Mouse (Mus musculus): Measurements from ENCODE around the gene Lsamp. TPM values are rescaled to one million over a fixed set of nuclear protein-coding genes. Genes with fewer than 3 reads are reported as not detected.

The Lsamp gene
- polyA plus RNA-seq, 1 experiment from 2014 or later: 0.95 TPM

DNA sequence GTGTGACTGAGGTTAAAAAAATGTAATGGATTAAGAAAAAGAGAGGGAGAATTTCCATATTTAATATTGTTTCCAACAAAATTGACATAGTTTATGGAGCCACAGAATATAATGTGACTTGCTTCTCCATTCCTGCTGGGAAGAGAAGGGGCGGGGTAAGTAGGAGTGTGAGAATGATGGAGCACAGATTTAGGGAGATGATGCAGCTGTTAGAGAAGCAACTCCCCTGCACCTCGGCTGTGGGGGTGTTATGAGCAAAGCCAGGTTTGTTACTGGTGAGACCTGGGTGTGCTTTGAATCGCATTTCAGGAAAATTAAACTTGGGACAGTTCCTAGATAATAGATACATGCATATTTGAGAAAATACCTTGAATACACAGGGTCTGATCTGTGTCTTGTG lies 987.2 kb downstream of the Lsamp start:
- Histone ChIP-seq H3K27ac (ENCODE audit: low read depth) (no peak overlapping the region), H3K4me2 (no peak overlapping the region), H3K9ac (no peak overlapping the region), H3K4me3 (ENCODE audit: low read depth, low read length) (no peak overlapping the region), H3K27me3 (ENCODE audit: insufficient read depth, low read length) (no peaks in the 10 kb centered on the region), H3K9me3 (ENCODE audit: low read depth, low read length) (no peaks in the 10 kb centered on the region), H3K4me1 (ENCODE audit: insufficient read depth) (no peaks in the 10 kb centered on the region), H3K36me3 (ENCODE audit: insufficient read depth) (no peaks in the 10 kb centered on the region)
- TF ChIP-seq CTCF (IDR thresholded peaks at IDR 0.05; ENCODE audit: low read depth): no peak
- DNase-seq (no peak), ATAC-seq (ENCODE audit: insufficient read depth) (no peak)
- 50% methylated on average over 3 of the region's 3 CpGs for WGBS

DNA sequence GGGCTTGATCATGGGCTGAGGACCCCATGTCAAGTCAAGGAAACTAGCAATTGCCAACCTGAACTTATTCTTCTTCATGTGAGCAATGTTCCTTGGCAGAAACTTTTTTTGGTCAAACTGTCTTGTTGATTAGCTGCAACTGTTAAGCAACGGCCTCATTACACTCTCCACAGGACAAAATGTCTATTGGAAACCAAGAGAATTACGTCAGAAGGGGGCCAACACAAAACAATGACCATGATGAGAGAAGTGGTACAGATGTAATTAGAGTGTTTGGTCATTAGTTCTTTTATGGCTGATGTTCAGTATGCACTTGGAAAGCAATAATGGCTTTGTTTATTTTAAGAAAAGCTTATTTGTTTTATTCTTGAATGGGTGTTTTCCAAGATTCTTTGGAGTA lies 989.9 kb downstream of the Lsamp start:
- H3K4me1 ChIP-seq (ENCODE audit: insufficient read depth): no peaks in the 10 kb centered on the region
- H3K4me2 ChIP-seq: no peak overlapping the region
- WGBS: 53% methylated on average over 2 of the region's 2 CpGs
- H3K9me3 ChIP-seq (ENCODE audit: low read depth, low read length): no peaks in the 10 kb centered on the region
- no peak overlapping the region for H3K4me3 ChIP-seq (ENCODE audit: low read depth, low read length)
- TF ChIP-seq CTCF (IDR thresholded peaks at IDR 0.05; ENCODE audit: low read depth): no peak
- H3K27ac ChIP-seq (ENCODE audit: low read depth): no peak overlapping the region
- no peaks in the 10 kb centered on the region for H3K27me3 ChIP-seq (ENCODE audit: insufficient read depth, low read length)
- DNase-seq (no peak), ATAC-seq (ENCODE audit: insufficient read depth) (no peak)
- no peaks in the 10 kb centered on the region for H3K36me3 ChIP-seq (ENCODE audit: insufficient read depth)
- no peak overlapping the region for H3K9ac ChIP-seq

DNA sequence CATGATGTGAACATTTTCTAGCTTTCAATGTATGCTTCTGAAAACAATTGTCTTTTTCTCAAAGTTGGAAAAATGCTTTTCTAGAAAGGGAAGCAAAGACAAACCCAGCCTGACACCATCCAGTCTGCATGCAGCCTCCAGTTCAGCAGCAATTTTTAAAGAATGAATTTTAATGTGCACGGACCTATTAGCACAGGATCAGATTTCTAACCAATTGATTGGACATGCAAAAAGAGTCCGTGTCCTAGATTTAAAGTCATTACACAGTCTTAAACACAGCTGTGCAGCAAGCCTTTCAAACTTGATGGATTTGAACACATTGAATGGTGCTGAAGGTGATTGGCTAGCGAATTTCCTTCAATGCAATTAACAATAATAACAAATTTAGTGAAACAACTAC lies 998.9 kb downstream of the Lsamp start:
- Histone ChIP-seq H3K9ac (no peak overlapping the region), H3K27ac (ENCODE audit: low read depth) (no peak overlapping the region), H3K4me2 (no peak overlapping the region), H3K4me1 (ENCODE audit: insufficient read depth) (no peaks in the 10 kb centered on the region), H3K4me3 (ENCODE audit: low read depth, low read length) (no peak overlapping the region), H3K36me3 (ENCODE audit: insufficient read depth) (no peaks in the 10 kb centered on the region), H3K27me3 (ENCODE audit: insufficient read depth, low read length) (no peaks in the 10 kb centered on the region), H3K9me3 (ENCODE audit: low read depth, low read length) (no peaks in the 10 kb centered on the region)
- ATAC-seq (ENCODE audit: insufficient read depth): no peak
- no peak for TF ChIP-seq CTCF (IDR thresholded peaks at IDR 0.05; ENCODE audit: low read depth)
- 52% methylated on average over 3 of the region's 3 CpGs for WGBS
- DNase-seq: no peak

DNA sequence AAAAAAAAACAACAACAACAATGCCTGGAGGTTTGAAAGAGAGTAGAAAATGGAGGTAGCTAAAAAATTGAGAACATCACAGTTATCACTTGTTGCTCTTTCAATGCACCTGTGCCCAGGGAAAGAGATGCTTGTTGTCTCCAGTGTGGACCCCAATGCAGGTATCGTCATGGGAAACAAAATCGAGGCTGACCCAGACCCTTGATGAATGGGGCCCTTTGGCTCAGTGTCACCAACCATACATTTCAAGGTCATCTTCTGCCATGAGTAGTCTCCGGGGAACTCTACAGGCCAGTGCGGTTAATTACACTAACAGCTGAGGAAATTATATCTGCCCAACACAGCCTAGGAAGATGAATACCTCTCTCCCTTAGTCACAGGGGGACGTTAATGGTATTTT lies 1023.4 kb downstream of the Lsamp start:
- no peaks in the 10 kb centered on the region for H3K9me3 ChIP-seq (ENCODE audit: low read depth, low read length)
- H3K27ac ChIP-seq (ENCODE audit: low read depth): no peak overlapping the region
- ATAC-seq (ENCODE audit: insufficient read depth): no peak
- no peak overlapping the region for H3K4me2 ChIP-seq
- no peak for DNase-seq
- H3K36me3 ChIP-seq (ENCODE audit: insufficient read depth): no peaks in the 10 kb centered on the region
- H3K4me1 ChIP-seq (ENCODE audit: insufficient read depth): no peaks in the 10 kb centered on the region
- TF ChIP-seq CTCF (IDR thresholded peaks at IDR 0.05; ENCODE audit: low read depth): no peak
- WGBS: 70% methylated on average over 5 of the region's 5 CpGs
- H3K9ac ChIP-seq: no peak overlapping the region
- H3K27me3 ChIP-seq (ENCODE audit: insufficient read depth, low read length): no peaks in the 10 kb centered on the region
- H3K4me3 ChIP-seq (ENCODE audit: low read depth, low read length): no peak overlapping the region

DNA sequence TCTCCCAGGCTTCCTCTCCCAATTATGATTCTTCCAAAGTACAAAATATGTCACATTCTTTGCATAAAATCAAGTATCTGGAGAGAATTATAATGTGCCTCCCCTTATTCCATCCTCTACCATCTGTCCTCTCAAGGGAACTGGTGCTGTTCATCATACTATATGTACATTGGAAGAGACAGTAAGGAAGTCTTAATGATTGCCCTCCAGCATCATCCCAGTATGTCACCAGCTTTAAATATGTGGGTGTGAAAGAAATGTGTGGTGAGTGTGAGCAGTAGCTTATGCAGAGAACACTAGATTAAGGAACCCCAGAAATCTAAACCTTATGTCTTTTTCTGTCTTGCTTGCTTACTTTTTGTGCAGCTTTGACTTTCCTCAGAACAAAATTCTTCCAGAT lies 1050.6 kb downstream of the Lsamp start:
- Histone ChIP-seq H3K4me2 (no peak overlapping the region), H3K27ac (ENCODE audit: low read depth) (no peak overlapping the region), H3K36me3 (ENCODE audit: insufficient read depth) (no peaks in the 10 kb centered on the region), H3K9me3 (ENCODE audit: low read depth, low read length) (no peaks in the 10 kb centered on the region), H3K4me1 (ENCODE audit: insufficient read depth) (no peaks in the 10 kb centered on the region), H3K4me3 (ENCODE audit: low read depth, low read length) (no peak overlapping the region), H3K27me3 (ENCODE audit: insufficient read depth, low read length) (no peaks in the 10 kb centered on the region), H3K9ac (no peak overlapping the region)
- no peak for TF ChIP-seq CTCF (IDR thresholded peaks at IDR 0.05; ENCODE audit: low read depth)
- ATAC-seq (ENCODE audit: insufficient read depth) (no peak), DNase-seq (no peak)

DNA sequence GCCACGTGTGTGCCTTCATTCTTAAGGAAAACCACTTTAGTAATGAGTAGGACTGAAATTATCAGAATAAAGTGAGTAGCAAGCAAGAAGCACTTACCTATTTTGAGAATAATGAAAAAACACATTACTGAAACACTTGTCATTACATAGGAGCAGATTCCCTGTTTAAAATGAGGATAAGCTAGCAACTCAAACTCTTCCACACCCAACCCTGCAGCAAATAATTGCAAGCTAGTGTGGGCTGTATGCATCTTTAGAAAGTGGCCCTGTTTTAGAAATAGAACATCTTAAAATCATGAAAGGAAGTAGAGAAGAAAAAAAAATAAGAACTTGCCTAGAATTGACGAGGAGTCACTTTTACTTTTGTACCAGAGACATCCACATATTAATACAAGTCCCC lies 1057.5 kb downstream of the Lsamp start:
- no peak for TF ChIP-seq CTCF (IDR thresholded peaks at IDR 0.05; ENCODE audit: low read depth)

DNA sequence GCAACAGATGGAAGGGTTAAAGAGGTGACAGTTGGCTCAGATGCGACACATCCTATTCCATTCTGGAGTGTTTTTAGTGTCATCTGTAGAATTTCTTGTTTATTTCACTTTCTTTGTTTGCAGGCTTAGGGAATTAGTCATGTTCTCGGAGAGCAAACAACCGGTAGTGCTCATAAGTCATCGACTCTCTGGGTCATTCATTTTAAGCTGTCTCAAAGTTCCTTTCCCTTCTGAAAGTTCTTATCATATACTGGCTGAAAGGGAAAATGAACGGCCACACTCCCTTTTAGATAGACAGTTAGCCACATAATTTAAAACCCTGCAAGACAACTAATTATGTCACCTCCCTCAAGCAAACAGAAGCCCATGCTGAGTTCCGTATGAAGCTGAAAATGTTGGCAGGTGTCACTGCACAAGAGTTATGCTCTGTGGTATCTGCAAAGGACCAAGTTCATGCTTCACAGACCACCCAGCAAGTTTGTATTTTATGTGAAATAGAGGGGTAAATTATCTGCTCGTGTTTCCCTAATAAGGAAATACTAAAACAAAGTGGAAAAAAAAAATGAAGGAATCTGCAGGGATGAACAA lies 1079.2 kb downstream of the Lsamp start:
- ATAC-seq (ENCODE audit: insufficient read depth): no peak
- H3K4me2 ChIP-seq: no peak overlapping the region

More for the DNA sequence above, 1057.5 kb downstream of the Lsamp start:
- H3K9me3 ChIP-seq (ENCODE audit: low read depth, low read length): no peaks in the 10 kb centered on the region
- no peaks in the 10 kb centered on the region for H3K27me3 ChIP-seq (ENCODE audit: insufficient read depth, low read length)
- no peak overlapping the region for H3K4me2 ChIP-seq
- no peaks in the 10 kb centered on the region for H3K36me3 ChIP-seq (ENCODE audit: insufficient read depth)
- H3K9ac ChIP-seq: no peak overlapping the region
- no peak overlapping the region for H3K4me3 ChIP-seq (ENCODE audit: low read depth, low read length)
- ATAC-seq (ENCODE audit: insufficient read depth) (no peak), DNase-seq (no peak)
- no peak overlapping the region for H3K27ac ChIP-seq (ENCODE audit: low read depth)
- H3K4me1 ChIP-seq (ENCODE audit: insufficient read depth): no peaks in the 10 kb centered on the region
- 45% methylated on average over 2 of the region's 2 CpGs for WGBS

DNA sequence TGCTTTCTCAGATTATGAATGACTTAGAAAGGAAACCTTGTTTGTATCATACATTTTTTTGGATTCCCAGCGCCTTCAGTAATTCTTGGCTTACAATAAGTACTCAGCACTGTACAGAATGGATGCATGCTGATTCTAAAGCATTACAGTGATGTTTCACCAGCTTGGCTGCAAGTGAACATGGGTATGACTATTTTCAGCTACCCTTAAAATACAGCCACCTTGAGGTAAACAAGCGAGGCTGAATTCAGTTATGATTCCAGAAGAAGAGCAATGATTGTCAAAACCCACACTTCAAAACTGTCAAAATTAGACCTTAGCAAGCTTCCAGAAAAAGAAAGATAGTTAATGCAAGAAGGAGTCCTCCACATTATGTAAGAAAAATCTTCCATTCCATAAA lies 1089.3 kb downstream of the Lsamp start:
- Histone ChIP-seq H3K4me1 (ENCODE audit: insufficient read depth) (no peaks in the 10 kb centered on the region), H3K4me2 (no peak overlapping the region), H3K36me3 (ENCODE audit: insufficient read depth) (no peaks in the 10 kb centered on the region), H3K4me3 (ENCODE audit: low read depth, low read length) (no peak overlapping the region), H3K9me3 (ENCODE audit: low read depth, low read length) (no peaks in the 10 kb centered on the region), H3K9ac (no peak overlapping the region), H3K27ac (ENCODE audit: low read depth) (no peak overlapping the region), H3K27me3 (ENCODE audit: insufficient read depth, low read length) (no peaks in the 10 kb centered on the region)
- no peak for ATAC-seq (ENCODE audit: insufficient read depth)
- WGBS: 78% methylated on average over 2 of the region's 2 CpGs
- DNase-seq: no peak
- TF ChIP-seq CTCF (IDR thresholded peaks at IDR 0.05; ENCODE audit: low read depth): no peak

More for the DNA sequence above, 1079.2 kb downstream of the Lsamp start:
- DNase-seq: peak; percentile 4
- 12% methylated on average over 7 of the region's 7 CpGs for WGBS
- no peak for TF ChIP-seq CTCF (IDR thresholded peaks at IDR 0.05; ENCODE audit: low read depth)
- Histone ChIP-seq H3K36me3 (ENCODE audit: insufficient read depth) (no peaks in the 10 kb centered on the region), H3K27ac (ENCODE audit: low read depth) (no peak overlapping the region), H3K27me3 (ENCODE audit: insufficient read depth, low read length) (no peaks in the 10 kb centered on the region), H3K4me3 (ENCODE audit: low read depth, low read length) (no peak overlapping the region), H3K4me1 (ENCODE audit: insufficient read depth) (no peaks in the 10 kb centered on the region), H3K9me3 (ENCODE audit: low read depth, low read length) (no peaks in the 10 kb centered on the region), H3K9ac (no peak overlapping the region)

Data from lung, embryonic 14.5 days (tissue).